Mouse (Mus musculus): ENCODE data around the gene Rb1. TPM values are rescaled to one million over a fixed set of nuclear protein-coding genes. Genes with fewer than 3 reads are reported as not detected.

Gene Rb1
- polyA plus RNA-seq, 1 experiment, result 3.2 TPM

DNA sequence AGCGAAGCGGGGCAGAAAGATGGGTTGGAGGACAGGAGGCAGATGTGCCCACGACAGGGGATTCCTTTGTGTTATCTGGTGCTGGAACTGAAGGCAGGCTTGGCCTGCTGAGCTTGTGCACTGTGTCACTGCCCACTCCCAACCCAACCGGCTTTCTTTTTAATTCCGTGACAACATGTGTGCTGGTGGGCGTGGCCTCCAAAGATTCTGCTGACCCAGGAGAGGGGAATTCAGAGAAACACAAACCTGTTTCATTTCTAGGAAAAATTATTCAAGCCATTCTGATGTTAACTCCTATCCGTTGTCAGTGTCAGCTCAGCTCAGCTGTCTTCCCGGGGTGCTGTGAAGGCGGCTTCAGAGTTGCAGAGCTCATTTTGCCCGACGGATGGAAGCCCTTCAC is 147.7 kb downstream of the Rb1 start:
- H3K27me3 ChIP-seq (ENCODE audit: control insufficient read depth), result no peaks in the 10 kb centered on the region
- H3K36me3 ChIP-seq (ENCODE audit: control insufficient read depth), result peaks cover 17% of the 10 kb centered on the region
- TF ChIP-seq GATA1 (IDR thresholded peaks at IDR 0.05; ENCODE audit: low read length) (no peak), TAL1 (IDR thresholded peaks at IDR 0.05; ENCODE audit: low read length) (no peak)
- no peaks in the 10 kb centered on the region for H3K9me3 ChIP-seq (ENCODE audit: control insufficient read depth, low read length)
- no peak overlapping the region for H3K4me3 ChIP-seq (replicated peaks)
- peaks cover 6% of the 10 kb centered on the region; the same call in 1 of the 2 replicates for H3K4me1 ChIP-seq (ENCODE audit: control insufficient read depth)

DNA sequence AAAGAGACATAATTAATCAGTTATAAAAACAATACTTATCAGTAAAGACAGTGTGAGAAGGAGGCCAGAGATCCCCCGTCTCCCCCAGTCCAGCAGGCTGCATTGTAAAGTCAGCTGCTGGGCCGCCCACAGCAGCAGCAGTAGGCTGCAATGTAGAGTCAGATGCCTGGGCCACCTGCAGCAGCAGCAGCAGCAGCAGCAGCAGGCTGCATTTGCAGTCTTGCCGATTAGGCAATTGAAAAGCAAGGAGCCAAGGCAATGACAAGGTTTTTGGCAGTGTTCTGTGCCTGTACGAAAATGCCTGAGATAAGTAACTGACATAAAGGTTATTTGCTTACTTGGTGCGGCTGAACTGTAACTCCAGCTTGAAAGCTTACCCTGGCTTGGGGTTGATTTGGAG is 149.4 kb downstream of the Rb1 start:
- H3K36me3 ChIP-seq (ENCODE audit: control insufficient read depth), result peaks cover 7% of the 10 kb centered on the region
- TF ChIP-seq TAL1 (IDR thresholded peaks at IDR 0.05; ENCODE audit: low read length) (no peak), GATA1 (IDR thresholded peaks at IDR 0.05; ENCODE audit: low read length) (no peak)

GRCm38 (mm10) chr14:73175814-73176213 is 149.8 kb downstream of the Rb1 start:
- peaks cover 6% of the 10 kb centered on the region for H3K4me1 ChIP-seq (ENCODE audit: control insufficient read depth)
- H3K27me3 ChIP-seq (ENCODE audit: control insufficient read depth), result no peaks in the 10 kb centered on the region
- no peaks in the 10 kb centered on the region for H3K9me3 ChIP-seq (ENCODE audit: control insufficient read depth, low read length)
- TF ChIP-seq GATA1 (IDR thresholded peaks at IDR 0.05; ENCODE audit: low read length) (no peak), TAL1 (IDR thresholded peaks at IDR 0.05; ENCODE audit: low read length) (no peak)
- peaks cover 5% of the 10 kb centered on the region for H3K36me3 ChIP-seq (ENCODE audit: control insufficient read depth)
- no peak overlapping the region for H3K4me3 ChIP-seq (replicated peaks)

More for the DNA sequence above, 149.4 kb downstream of the Rb1 start:
- peaks cover 6% of the 10 kb centered on the region; the same call in 1 of the 2 replicates for H3K4me1 ChIP-seq (ENCODE audit: control insufficient read depth)
- H3K27me3 ChIP-seq (ENCODE audit: control insufficient read depth), result no peaks in the 10 kb centered on the region
- no peak overlapping the region for H3K4me3 ChIP-seq (replicated peaks)
- no peaks in the 10 kb centered on the region for H3K9me3 ChIP-seq (ENCODE audit: control insufficient read depth, low read length)

DNA sequence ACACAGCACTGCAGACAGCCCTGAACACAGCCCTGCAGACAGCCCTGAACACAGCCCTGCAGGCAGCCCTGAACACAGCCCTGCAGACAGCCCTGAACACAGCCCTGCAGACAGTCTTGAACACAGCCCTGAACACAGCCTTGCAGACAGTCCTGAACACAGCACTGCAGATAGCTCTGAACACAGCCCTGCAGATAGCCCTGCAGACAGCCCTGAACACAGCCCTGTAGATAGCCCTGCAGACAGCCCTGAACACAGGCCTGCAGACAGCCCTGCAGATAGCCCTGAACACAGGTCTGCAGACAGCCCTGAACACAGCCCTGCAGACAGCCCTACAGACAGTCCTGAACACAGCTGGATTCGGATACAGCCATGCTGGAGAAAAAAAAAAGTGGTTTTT is 150.6 kb downstream of the Rb1 start:
- no peaks in the 10 kb centered on the region for H3K9me3 ChIP-seq (ENCODE audit: control insufficient read depth, low read length)
- H3K4me3 ChIP-seq (replicated peaks), result no peak overlapping the region
- no peak for TF ChIP-seq TAL1 (IDR thresholded peaks at IDR 0.05; ENCODE audit: low read length)
- TF ChIP-seq GATA1 (IDR thresholded peaks at IDR 0.05; ENCODE audit: low read length), result no peak
- H3K4me1 ChIP-seq (ENCODE audit: control insufficient read depth), result peaks cover 6% of the 10 kb centered on the region
- H3K36me3 ChIP-seq (ENCODE audit: control insufficient read depth), result peaks cover 5% of the 10 kb centered on the region
- H3K27me3 ChIP-seq (ENCODE audit: control insufficient read depth), result no peaks in the 10 kb centered on the region

DNA sequence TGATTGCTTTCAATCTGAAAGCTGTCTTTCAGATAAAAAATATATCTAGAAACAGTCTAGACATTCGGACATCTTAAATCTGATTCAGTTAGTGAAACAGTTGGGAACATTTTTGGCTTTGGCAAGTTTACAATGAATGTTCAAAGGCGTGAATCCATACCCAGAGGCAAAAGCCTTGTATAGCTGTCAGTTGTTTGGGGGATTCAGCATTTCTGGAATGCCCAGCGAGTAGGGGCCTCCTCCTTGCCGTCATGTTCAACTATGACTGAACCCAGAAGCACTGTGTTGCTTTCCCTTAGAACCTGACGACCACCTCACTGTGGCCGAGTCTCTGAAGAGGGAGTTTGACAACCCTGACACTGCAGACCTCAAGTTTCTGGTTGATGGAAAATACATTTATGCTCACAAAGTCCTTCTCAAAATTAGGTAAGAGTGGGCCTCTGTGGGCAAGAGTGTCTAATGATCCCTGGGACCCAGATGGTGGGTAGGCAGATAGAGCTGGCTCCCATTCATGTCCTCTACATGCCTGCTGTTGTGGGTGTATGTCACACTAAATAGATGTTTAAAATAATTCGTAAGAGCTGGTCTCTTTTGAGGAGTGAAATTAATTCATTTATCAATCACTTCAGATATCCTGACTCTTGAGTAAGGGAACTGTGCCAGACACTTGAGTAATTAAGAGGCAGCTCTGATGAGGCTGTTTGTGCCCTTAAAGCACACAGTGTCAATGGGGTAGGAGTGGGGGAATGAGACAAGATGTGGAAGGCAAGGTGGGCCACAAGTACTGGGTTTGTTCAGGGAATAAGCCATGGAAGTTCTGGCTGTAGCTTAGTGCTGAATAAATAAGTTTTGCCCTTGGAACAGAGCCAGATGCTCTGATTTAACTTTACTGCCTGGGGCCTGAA is 151.3 kb downstream of the Rb1 start:
- Histone ChIP-seq H3K36me3 (ENCODE audit: control insufficient read depth) (peaks cover 5% of the 10 kb centered on the region), H3K9me3 (ENCODE audit: control insufficient read depth, low read length) (no peaks in the 10 kb centered on the region), H3K4me3 (replicated peaks) (no peak overlapping the region), H3K4me1 (ENCODE audit: control insufficient read depth) (peaks cover 6% of the 10 kb centered on the region), H3K27me3 (ENCODE audit: control insufficient read depth) (no peaks in the 10 kb centered on the region)
- no peak for TF ChIP-seq TAL1 (IDR thresholded peaks at IDR 0.05; ENCODE audit: low read length)
- no peak for TF ChIP-seq GATA1 (IDR thresholded peaks at IDR 0.05; ENCODE audit: low read length)

- H3K4me1 ChIP-seq (ENCODE audit: control insufficient read depth), result peaks cover 6% of the 10 kb centered on the region
- H3K9me3 ChIP-seq (ENCODE audit: control insufficient read depth, low read length), result no peaks in the 10 kb centered on the region
- peaks cover 5% of the 10 kb centered on the region for H3K36me3 ChIP-seq (ENCODE audit: control insufficient read depth)
- TF ChIP-seq GATA1 (IDR thresholded peaks at IDR 0.05; ENCODE audit: low read length) (no peak), TAL1 (IDR thresholded peaks at IDR 0.05; ENCODE audit: low read length) (no peak)
- no peak overlapping the region for H3K4me3 ChIP-seq (replicated peaks)
- no peaks in the 10 kb centered on the region for H3K27me3 ChIP-seq (ENCODE audit: control insufficient read depth)
Measured at GRCm38 (mm10) chr14:73173662-73174061, 152.0 kb downstream of the Rb1 start.

- Histone ChIP-seq H3K27me3 (ENCODE audit: control insufficient read depth) (no peaks in the 10 kb centered on the region), H3K4me1 (ENCODE audit: control insufficient read depth) (peaks cover 6% of the 10 kb centered on the region), H3K36me3 (ENCODE audit: control insufficient read depth) (peaks cover 3% of the 10 kb centered on the region), H3K4me3 (replicated peaks) (no peak overlapping the region), H3K9me3 (ENCODE audit: control insufficient read depth, low read length) (no peaks in the 10 kb centered on the region)
- TF ChIP-seq GATA1 (IDR thresholded peaks at IDR 0.05; ENCODE audit: low read length) (no peak), TAL1 (IDR thresholded peaks at IDR 0.05; ENCODE audit: low read length) (no peak)
Measured at GRCm38 (mm10) chr14:73172196-73173011, 153.2 kb downstream of the Rb1 start.

DNA sequence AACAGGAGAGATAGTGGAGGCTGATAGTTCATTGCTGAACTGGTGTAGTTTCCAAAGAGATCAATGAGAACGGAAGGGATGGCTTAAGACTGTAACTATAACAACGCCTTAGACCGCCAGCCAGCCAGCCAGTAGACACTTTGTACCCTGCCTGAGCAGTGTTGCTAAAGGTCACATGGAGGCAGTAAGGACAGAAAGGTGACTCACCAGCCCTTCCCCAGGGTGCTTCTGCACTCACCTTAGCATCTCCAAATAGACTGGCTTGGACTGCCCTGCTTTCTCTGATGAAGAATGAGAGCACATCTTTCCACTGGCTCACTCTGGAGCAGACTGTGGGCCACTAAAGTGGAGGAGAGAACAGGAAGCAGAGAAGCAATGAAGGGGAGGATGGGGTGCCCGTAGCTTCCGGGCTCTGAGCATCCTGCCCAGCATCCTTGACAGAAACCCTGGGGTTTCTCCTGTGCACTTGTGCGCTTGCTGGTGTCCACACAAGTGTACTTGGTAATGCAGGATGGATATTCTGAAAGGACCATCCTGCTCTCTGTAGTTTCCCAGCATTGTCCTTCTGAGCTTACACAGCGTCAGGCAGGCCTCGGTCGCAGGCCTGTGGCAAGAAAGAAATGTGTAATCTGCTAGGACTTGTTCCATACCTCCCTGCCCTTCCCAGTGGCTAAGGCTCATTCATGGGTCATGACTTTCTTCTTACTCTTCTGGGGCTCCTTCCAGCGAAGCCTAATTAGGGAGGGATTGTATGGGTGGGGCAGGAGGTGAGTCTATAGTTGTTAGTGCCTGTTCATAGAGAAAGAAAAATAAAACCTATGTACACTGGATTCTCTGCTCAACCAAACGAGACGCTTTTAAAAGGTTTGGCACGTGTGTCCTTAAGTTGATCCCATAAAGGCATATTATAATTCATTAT is 155.4 kb downstream of the Rb1 start:
- H3K36me3 ChIP-seq (ENCODE audit: control insufficient read depth), result peaks cover 6% of the 10 kb centered on the region
- H3K4me1 ChIP-seq (ENCODE audit: control insufficient read depth), result peaks cover 1% of the 10 kb centered on the region
- no peaks in the 10 kb centered on the region for H3K9me3 ChIP-seq (ENCODE audit: control insufficient read depth, low read length)
- TF ChIP-seq TAL1 (IDR thresholded peaks at IDR 0.05; ENCODE audit: low read length) (no peak), GATA1 (IDR thresholded peaks at IDR 0.05; ENCODE audit: low read length) (no peak)
- H3K27me3 ChIP-seq (ENCODE audit: control insufficient read depth), result no peaks in the 10 kb centered on the region
- no peak overlapping the region for H3K4me3 ChIP-seq (replicated peaks)
